Mouse (Mus musculus): Measurements from ENCODE around the gene Zbtb3. TPM values are rescaled to one million over a fixed set of nuclear protein-coding genes. Genes with fewer than 3 reads are reported as not detected.

Gene Zbtb3
- polyA plus RNA-seq, 1 experiment from 2014 or later = 5.7 TPM

DNA sequence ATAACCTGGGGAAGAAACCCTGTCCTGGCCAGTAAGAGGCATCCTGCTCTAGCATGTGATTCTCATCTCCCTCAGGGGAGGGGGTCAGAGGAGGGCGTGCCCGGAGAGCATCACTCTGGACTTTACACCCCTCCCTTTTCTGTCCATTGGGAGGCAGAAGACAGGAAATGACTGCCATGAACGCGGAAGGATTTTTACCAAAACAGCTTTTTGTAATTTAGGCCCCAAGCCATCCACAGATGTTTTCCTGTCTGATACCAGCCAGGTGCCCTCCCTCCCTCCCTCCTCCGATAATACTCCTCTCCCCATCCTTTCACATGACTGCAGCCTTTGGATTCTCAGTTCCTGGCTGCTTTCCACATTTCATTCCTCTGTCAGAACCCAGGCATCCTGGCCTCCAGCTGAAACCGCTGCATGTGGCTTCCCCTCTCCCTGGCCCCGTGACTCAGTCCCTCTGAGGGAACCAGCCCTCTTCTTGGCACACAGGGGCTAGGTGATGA is 48.1 kb downstream of the Zbtb3 start, which contains the start of gene Lrrn4cl:
Gene Lrrn4cl (plus strand): TSS at position 367 of the 500 bp plus-strand sequence.
- H3K9ac ChIP-seq = 0 out of 2 replicates have a peak within 1 kb of the TSS, but pooled peaks have one; percentile 3
- peaks cover 32% of the 10 kb centered on the region for H3K36me3 ChIP-seq
- no peak within 1 kb of the TSS for H3K4me3 ChIP-seq (replicated peaks)
- H3K9me3 ChIP-seq (replicated peaks) = no peaks in the 10 kb centered on the region
- no peaks in the 10 kb centered on the region for H3K27me3 ChIP-seq
- no peak within 1 kb of the TSS for H3K27ac ChIP-seq
- peaks cover 8% of the 10 kb centered on the region for H3K4me1 ChIP-seq
- WGBS = 30% methylated on average over 7 of the region's 7 CpGs
- H3K4me2 ChIP-seq = peak within 1 kb of the TSS; percentile 12; the same call in 1 of the 2 replicates
- ATAC-seq (replicated peaks; ENCODE audit: low FRiP score) = peak; percentile 78; the same call in 1 of the 2 replicates

DNA sequence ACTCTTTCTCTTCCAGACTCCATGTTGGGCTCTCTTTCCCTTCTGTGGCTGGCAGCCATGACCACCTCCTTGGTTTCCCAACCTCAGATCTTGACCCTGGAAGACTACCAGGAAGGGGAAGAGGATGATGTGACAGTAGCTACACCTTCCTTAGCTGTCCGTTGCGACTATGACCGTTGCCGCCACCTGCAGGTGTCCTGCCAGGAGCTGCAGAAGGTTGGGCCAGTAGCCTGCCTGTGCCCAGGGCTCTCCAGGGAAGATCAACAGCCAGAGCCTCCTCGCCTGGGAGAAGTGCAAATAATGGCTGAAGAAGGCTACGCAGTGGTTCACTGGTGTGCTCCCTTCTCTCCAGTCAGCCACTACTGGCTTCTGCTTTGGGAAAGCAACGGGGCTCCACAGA is 49.3 kb downstream of the Zbtb3 start:
- no peaks in the 10 kb centered on the region for H3K27me3 ChIP-seq
- no peaks in the 10 kb centered on the region for H3K9me3 ChIP-seq (replicated peaks)
- H3K27ac ChIP-seq = no peak overlapping the region
- no peak overlapping the region for H3K4me2 ChIP-seq
- no peak overlapping the region for H3K9ac ChIP-seq
- peaks cover 20% of the 10 kb centered on the region for H3K36me3 ChIP-seq
- peaks cover 8% of the 10 kb centered on the region for H3K4me1 ChIP-seq
- ATAC-seq (replicated peaks; ENCODE audit: low FRiP score) = no peak
- H3K4me3 ChIP-seq (replicated peaks) = no peak overlapping the region
- WGBS = 49% methylated on average over 7 of the region's 7 CpGs

DNA sequence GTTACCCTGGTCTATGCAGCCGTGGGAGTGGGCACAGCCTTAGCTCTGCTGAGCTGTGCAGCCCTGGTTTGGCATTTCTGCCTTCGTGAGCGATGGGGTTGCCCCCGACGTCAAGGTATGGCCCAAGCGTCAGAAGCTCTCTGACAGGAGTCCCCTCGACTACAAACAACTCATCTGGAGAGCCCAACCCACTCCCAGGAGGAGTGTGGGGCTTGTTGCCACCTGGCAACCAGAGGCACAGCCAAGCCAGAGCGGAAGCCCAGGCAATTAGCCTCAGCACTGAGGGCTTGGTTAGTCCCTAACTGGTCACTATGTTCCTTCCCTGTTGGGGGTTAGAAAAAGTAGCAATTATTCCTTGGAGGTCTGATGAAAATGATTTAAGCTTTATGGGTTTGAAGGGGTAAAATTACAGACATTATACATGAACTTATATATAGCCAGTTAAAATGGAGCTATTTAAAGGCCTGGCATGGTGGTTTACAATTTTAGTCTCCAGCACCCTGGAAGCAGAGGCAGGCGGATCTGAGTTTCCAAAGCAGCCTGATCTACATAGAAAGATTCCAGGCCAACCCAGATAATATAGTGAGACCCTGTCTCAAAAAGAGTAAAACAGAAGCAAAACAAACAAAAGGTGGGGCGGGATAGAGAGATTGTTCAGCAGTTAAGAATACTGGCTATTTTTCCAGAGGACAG is 50.0 kb downstream of the Zbtb3 start:
- Histone ChIP-seq H3K4me1 (peaks cover 8% of the 10 kb centered on the region), H3K9ac (no peak overlapping the region), H3K9me3 (replicated peaks) (no peaks in the 10 kb centered on the region), H3K27ac (no peak overlapping the region), H3K36me3 (peaks cover 13% of the 10 kb centered on the region), H3K4me3 (replicated peaks) (no peak overlapping the region), H3K4me2 (no peak overlapping the region), H3K27me3 (no peaks in the 10 kb centered on the region)
- no peak for ATAC-seq (replicated peaks; ENCODE audit: low FRiP score)
- WGBS = 61% methylated on average over 10 of the region's 10 CpGs

DNA sequence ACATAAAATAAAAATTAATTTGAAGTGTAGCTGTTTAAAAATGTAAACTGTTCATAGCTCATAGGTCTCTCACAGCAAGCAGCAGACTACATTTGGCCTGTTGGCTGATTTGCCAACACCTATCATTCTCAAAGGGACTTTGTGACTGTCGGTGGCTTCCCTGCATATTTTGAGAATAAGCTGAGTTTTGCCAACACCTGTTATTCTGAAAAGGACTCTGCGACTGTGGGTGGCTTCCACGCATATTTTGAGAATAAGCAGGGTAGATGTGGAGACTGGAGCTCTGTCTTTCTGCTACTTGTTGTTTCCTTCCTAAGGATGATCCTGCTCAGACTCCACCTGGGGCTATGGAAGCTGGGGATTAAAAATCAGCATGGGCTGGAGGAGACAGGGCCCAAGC is 50.8 kb downstream of the Zbtb3 start:
- H3K9ac ChIP-seq = no peak overlapping the region

More for the DNA sequence above, 50.8 kb downstream of the Zbtb3 start:
- Histone ChIP-seq H3K27ac (no peak overlapping the region), H3K4me3 (replicated peaks) (no peak overlapping the region), H3K4me2 (no peak overlapping the region), H3K27me3 (no peaks in the 10 kb centered on the region), H3K4me1 (peaks cover 8% of the 10 kb centered on the region), H3K9me3 (replicated peaks) (no peaks in the 10 kb centered on the region), H3K36me3 (peaks cover 7% of the 10 kb centered on the region)
- no peak for ATAC-seq (replicated peaks; ENCODE audit: low FRiP score)
- 82% methylated on average over 3 of the region's 3 CpGs for whole genome bisulfite sequencing

Other genes starting within 250 kb of the Zbtb3 start
- gene Slc22a8, start 211.3 kb upstream of the Zbtb3 start, polyA plus RNA-seq (2015; fragmentation: Nextera tagmentation; extraction: Ambion mirVana) = 6.8 and 8.3 TPM in 2 replicates
- 21.6 and 26.5 TPM in 2 replicates for gene Slc22a6, start 184.5 kb upstream of the Zbtb3 start, polyA plus RNA-seq (2015; fragmentation: Nextera tagmentation; extraction: Ambion mirVana)
- 0.06 and 0.14 TPM in 2 replicates for gene Chrm1, start 138.8 kb upstream of the Zbtb3 start, polyA plus RNA-seq (2015; fragmentation: Nextera tagmentation; extraction: Ambion mirVana)
- gene Slc3a2, start 79.2 kb upstream of the Zbtb3 start, polyA plus RNA-seq (2015; fragmentation: Nextera tagmentation; extraction: Ambion mirVana) = 115 and 123 TPM in 2 replicates
- gene Wdr74, start 66.7 kb upstream of the Zbtb3 start, polyA plus RNA-seq (2015; fragmentation: Nextera tagmentation; extraction: Ambion mirVana) = 90.1 and 94.2 TPM in 2 replicates
- gene 1700092M07Rik, start 61.8 kb upstream of the Zbtb3 start, polyA plus RNA-seq (2015; fragmentation: Nextera tagmentation; extraction: Ambion mirVana) = 2.0 and 2.6 TPM in 2 replicates
- 132 and 145 TPM in 2 replicates for gene Stx5a, start 61.1 kb upstream of the Zbtb3 start, polyA plus RNA-seq (2015; fragmentation: Nextera tagmentation; extraction: Ambion mirVana)
- 183 and 189 TPM in 2 replicates for gene Nxf1, start 45.5 kb upstream of the Zbtb3 start, polyA plus RNA-seq (2015; fragmentation: Nextera tagmentation; extraction: Ambion mirVana)
- gene Tmem223, start 31.6 kb upstream of the Zbtb3 start, polyA plus RNA-seq (2015; fragmentation: Nextera tagmentation; extraction: Ambion mirVana) = 206 and 220 TPM in 2 replicates
- 83.6 and 85.6 TPM in 2 replicates for gene Tmem179b, start 28.1 kb upstream of the Zbtb3 start, polyA plus RNA-seq (2015; fragmentation: Nextera tagmentation; extraction: Ambion mirVana)
- 31.5 and 35.1 TPM in 2 replicates for gene Taf6l, start 16.1 kb upstream of the Zbtb3 start, polyA plus RNA-seq (2015; fragmentation: Nextera tagmentation; extraction: Ambion mirVana)
- gene Polr2g, start 4.0 kb upstream of the Zbtb3 start, polyA plus RNA-seq (2015; fragmentation: Nextera tagmentation; extraction: Ambion mirVana) = 172 and 187 TPM in 2 replicates
- gene Ttc9c, start 16.8 kb downstream of the Zbtb3 start, polyA plus RNA-seq (2015; fragmentation: Nextera tagmentation; extraction: Ambion mirVana) = 61.7 and 62.7 TPM in 2 replicates
- 5.6 and 6.4 TPM in 2 replicates for gene Hnrnpul2, start 17.5 kb downstream of the Zbtb3 start, polyA plus RNA-seq (2015; fragmentation: Nextera tagmentation; extraction: Ambion mirVana)
- gene AC129217.1, start 27.2 kb downstream of the Zbtb3 start, polyA plus RNA-seq (2015; fragmentation: Nextera tagmentation; extraction: Ambion mirVana) = not detected in 2 replicates
- gene Bscl2, start 34.9 kb downstream of the Zbtb3 start, polyA plus RNA-seq (2015; fragmentation: Nextera tagmentation; extraction: Ambion mirVana) = 52.1 and 58.1 TPM in 2 replicates
- 4.8 and 8.5 TPM in 2 replicates for gene Gng3, start 36.6 kb downstream of the Zbtb3 start, polyA plus RNA-seq (2015; fragmentation: Nextera tagmentation; extraction: Ambion mirVana)
- 0.84 and 1.3 TPM in 2 replicates for gene Lrrn4cl, start 48.2 kb downstream of the Zbtb3 start, polyA plus RNA-seq (2015; fragmentation: Nextera tagmentation; extraction: Ambion mirVana)
- 192 and 195 TPM in 2 replicates for gene Ubxn1, start 68.9 kb downstream of the Zbtb3 start, polyA plus RNA-seq (2015; fragmentation: Nextera tagmentation; extraction: Ambion mirVana)
- 69.5 and 72.8 TPM in 2 replicates for gene Uqcc3, start 78.4 kb downstream of the Zbtb3 start, polyA plus RNA-seq (2015; fragmentation: Nextera tagmentation; extraction: Ambion mirVana)
- gene Lbhd1, start 81.2 kb downstream of the Zbtb3 start, polyA plus RNA-seq (2015; fragmentation: Nextera tagmentation; extraction: Ambion mirVana) = 82.3 and 111 TPM in 2 replicates
- not detected in 2 replicates for gene Gm49403, start 81.4 kb downstream of the Zbtb3 start, polyA plus RNA-seq (2015; fragmentation: Nextera tagmentation; extraction: Ambion mirVana)
- gene 1810009A15Rik, start 86.3 kb downstream of the Zbtb3 start, polyA plus RNA-seq (2015; fragmentation: Nextera tagmentation; extraction: Ambion mirVana) = 100 TPM in 2 replicates
- gene Gm49416, start 86.4 kb downstream of the Zbtb3 start, polyA plus RNA-seq (2015; fragmentation: Nextera tagmentation; extraction: Ambion mirVana) = not detected in 2 replicates
- gene Ints5, start 90.5 kb downstream of the Zbtb3 start, polyA plus RNA-seq (2015; fragmentation: Nextera tagmentation; extraction: Ambion mirVana) = 42.4 and 47.4 TPM in 2 replicates
- 126 and 130 TPM in 2 replicates for gene Ganab, start 95.5 kb downstream of the Zbtb3 start, polyA plus RNA-seq (2015; fragmentation: Nextera tagmentation; extraction: Ambion mirVana)
- gene B3gat3, start 117.8 kb downstream of the Zbtb3 start, polyA plus RNA-seq (2015; fragmentation: Nextera tagmentation; extraction: Ambion mirVana) = 51.2 and 51.8 TPM in 2 replicates
- 3.9 and 4.9 TPM in 2 replicates for gene Rom1, start 126.8 kb downstream of the Zbtb3 start, polyA plus RNA-seq (2015; fragmentation: Nextera tagmentation; extraction: Ambion mirVana)
- gene Eml3, start 127.0 kb downstream of the Zbtb3 start, polyA plus RNA-seq (2015; fragmentation: Nextera tagmentation; extraction: Ambion mirVana) = 28.7 and 33.5 TPM in 2 replicates
- gene Mta2, start 139.3 kb downstream of the Zbtb3 start, polyA plus RNA-seq (2015; fragmentation: Nextera tagmentation; extraction: Ambion mirVana) = 166 and 168 TPM in 2 replicates
- gene Tut1, start 151.3 kb downstream of the Zbtb3 start, polyA plus RNA-seq (2015; fragmentation: Nextera tagmentation; extraction: Ambion mirVana) = 32.9 and 33.5 TPM in 2 replicates
- 467 and 476 TPM in 2 replicates for gene Eef1g, start 164.5 kb downstream of the Zbtb3 start, polyA plus RNA-seq (2015; fragmentation: Nextera tagmentation; extraction: Ambion mirVana)
- gene Ahnak, start 186.7 kb downstream of the Zbtb3 start, polyA plus RNA-seq (2015; fragmentation: Nextera tagmentation; extraction: Ambion mirVana) = 17.3 and 18.2 TPM in 2 replicates

Data from kidney, embryonic 15.5 days (tissue).